Mouse (Mus musculus) midbrain, embryonic 11.5 days (tissue): ENCODE measurements at regions not wholly inside any gene's neighbourhood (a gene's known extent, or its start where the extent isn't known, plus 50 kb on each side); places are given as distances from the start of the nearest gene placed in this dataset.

Experiments
- ATAC-seq: fragments of 200-750 bp; cut with Nextera tagmentation; 2 replicates; pipeline ENCODE4 v1.8.0; 2017; ENCODE audit warnings: moderate TSS enrichment, moderate library complexity; ENCODE audit not compliant: low FRiP score
- DNase-seq: peaks from one replicate; pipeline ENCODE4 v3.0.0; 2015; ENCODE audit warnings: low spot score; ENCODE audit errors: missing footprints
- H3K27ac ChIP-seq: fragments of 300-500 bp; sonication (generic); 2 replicates; pipeline ENCODE4 v1.5.1; 2014; ENCODE audit warnings: low read depth, low read length
- H3K27me3 ChIP-seq: fragments of 300-500 bp; sonication (generic); 2 replicates; pipeline ENCODE4 v1.6.1; 2014; ENCODE audit warnings: mild to moderate bottlenecking, low read length, moderate library complexity, mixed read lengths; ENCODE audit not compliant: control insufficient read depth, insufficient read depth
- H3K36me3 ChIP-seq: fragments of 300-500 bp; sonication (generic); 2 replicates; pipeline ENCODE4 v1.6.1; 2014; ENCODE audit warnings: mild to moderate bottlenecking, low read length, moderate library complexity, mixed read lengths; ENCODE audit not compliant: control insufficient read depth, insufficient read depth
- H3K4me1 ChIP-seq: fragments of 300-500 bp; sonication (generic); 2 replicates; pipeline ENCODE4 v1.6.1; 2014; ENCODE audit warnings: low read length; ENCODE audit not compliant: control insufficient read depth, insufficient read depth
- H3K4me2 ChIP-seq: fragments of 300-500 bp; sonication (generic); 2 replicates; pipeline ENCODE4 v1.6.1; 2014; ENCODE audit warnings: mild to moderate bottlenecking, moderate library complexity
- H3K4me3 ChIP-seq: fragments of 300-500 bp; sonication (generic); 2 replicates; pipeline ENCODE4 v1.5.1; 2014; ENCODE audit warnings: low read depth, low read length
- H3K9ac ChIP-seq: fragments of 300-500 bp; sonication (generic); 2 replicates; pipeline ENCODE4 v1.6.1; 2014; ENCODE audit warnings: low read length
- H3K9me3 ChIP-seq: fragments of 300-500 bp; sonication (generic); 2 replicates; pipeline ENCODE4 v1.6.1; 2016; ENCODE audit warnings: low read length; ENCODE audit not compliant: control insufficient read depth
- WGBS: fragments of 180-500 bp; shearing (Covaris S2); extraction: QIAGEN DNeasy Blood & Tissue Kit; methylation state at CpG from one replicate; pipeline ENCODE4 v1.1.7; 2014; 5-methylcytosine and 5-hydroxymethylcytosine counted together

- no peak overlapping the region for H3K4me2 ChIP-seq
- DNase-seq (no peak), ATAC-seq (no peak)
- 59% methylated on average over 4 of the region's 4 CpGs for WGBS
- no peaks in the 10 kb centered on the region for H3K27me3 ChIP-seq
- no peak overlapping the region for H3K9ac ChIP-seq
- no peaks in the 10 kb centered on the region for H3K36me3 ChIP-seq
- H3K27ac ChIP-seq = no peak overlapping the region
- 0 out of 2 replicates have a peak, but pooled peaks cover 2% of the 10 kb centered on the region for H3K4me1 ChIP-seq
- no peak overlapping the region for H3K4me3 ChIP-seq
- no peaks in the 10 kb centered on the region for H3K9me3 ChIP-seq
Measured at GRCm38 (mm10) chr3:105214867-105215266, 148.2 kb downstream of the 4930564D02Rik start.

GRCm38 (mm10) chr3:105215729-105216128 is 149.1 kb downstream of the 4930564D02Rik start:
- Histone ChIP-seq H3K4me1 (0 out of 2 replicates have a peak, but pooled peaks cover 2% of the 10 kb centered on the region), H3K36me3 (no peaks in the 10 kb centered on the region), H3K27ac (no peak overlapping the region), H3K9me3 (no peaks in the 10 kb centered on the region), H3K9ac (no peak overlapping the region), H3K4me2 (no peak overlapping the region), H3K27me3 (no peaks in the 10 kb centered on the region), H3K4me3 (no peak overlapping the region)
- no peak for DNase-seq
- WGBS = 31% methylated on average over 7 of the region's 7 CpGs
- 0 out of 2 replicates have a peak, but pooled peaks have one; percentile 40 for ATAC-seq

- 0 out of 2 replicates have a peak, but pooled peaks cover 2% of the 10 kb centered on the region for H3K4me1 ChIP-seq
- no peak overlapping the region for H3K4me2 ChIP-seq
- H3K27ac ChIP-seq = no peak overlapping the region
- ATAC-seq (no peak), DNase-seq (no peak)
- 65% methylated on average over 3 of the region's 3 CpGs for WGBS
- no peak overlapping the region for H3K4me3 ChIP-seq
- no peaks in the 10 kb centered on the region for H3K9me3 ChIP-seq
- no peaks in the 10 kb centered on the region for H3K36me3 ChIP-seq
- H3K27me3 ChIP-seq = no peaks in the 10 kb centered on the region
- no peak overlapping the region for H3K9ac ChIP-seq
Measured at GRCm38 (mm10) chr3:105219630-105220029, 153.0 kb downstream of the 4930564D02Rik start.

- H3K9me3 ChIP-seq = no peaks in the 10 kb centered on the region
- H3K36me3 ChIP-seq = no peaks in the 10 kb centered on the region
- no peak overlapping the region for H3K4me3 ChIP-seq
- no peak overlapping the region for H3K27ac ChIP-seq
- no peak overlapping the region for H3K4me2 ChIP-seq
- ATAC-seq (no peak), DNase-seq (no peak)
- WGBS = 60% methylated on average over 1 of the region's 1 CpGs
- 0 out of 2 replicates have a peak, but pooled peaks cover 2% of the 10 kb centered on the region for H3K4me1 ChIP-seq
- no peaks in the 10 kb centered on the region for H3K27me3 ChIP-seq
- no peak overlapping the region for H3K9ac ChIP-seq
Measured at GRCm38 (mm10) chr3:105220641-105221040, 154.0 kb downstream of the 4930564D02Rik start.

- DNase-seq (no peak), ATAC-seq (no peak)
- WGBS = 69% methylated on average over 3 of the region's 3 CpGs
- Histone ChIP-seq H3K4me3 (no peak overlapping the region), H3K27me3 (no peaks in the 10 kb centered on the region), H3K4me1 (no peaks in the 10 kb centered on the region), H3K4me2 (no peak overlapping the region), H3K9me3 (no peaks in the 10 kb centered on the region), H3K9ac (no peak overlapping the region), H3K36me3 (no peaks in the 10 kb centered on the region), H3K27ac (no peak overlapping the region)
Measured at GRCm38 (mm10) chr3:105222925-105223324, 156.3 kb downstream of the 4930564D02Rik start.

GRCm38 (mm10) chr3:105223671-105224070 is 157.0 kb downstream of the 4930564D02Rik start:
- H3K27ac ChIP-seq = no peak overlapping the region
- H3K9me3 ChIP-seq = no peaks in the 10 kb centered on the region
- H3K4me3 ChIP-seq = no peak overlapping the region
- no peaks in the 10 kb centered on the region for H3K27me3 ChIP-seq
- no peaks in the 10 kb centered on the region for H3K36me3 ChIP-seq
- ATAC-seq (no peak), DNase-seq (no peak)
- H3K4me1 ChIP-seq = no peaks in the 10 kb centered on the region
- WGBS = 66% methylated on average over 4 of the region's 4 CpGs
- no peak overlapping the region for H3K9ac ChIP-seq
- no peak overlapping the region for H3K4me2 ChIP-seq

- Histone ChIP-seq H3K4me1 (no peaks in the 10 kb centered on the region), H3K36me3 (no peaks in the 10 kb centered on the region), H3K27ac (no peak overlapping the region), H3K27me3 (no peaks in the 10 kb centered on the region), H3K9me3 (no peaks in the 10 kb centered on the region), H3K4me3 (no peak overlapping the region), H3K4me2 (no peak overlapping the region), H3K9ac (no peak overlapping the region)
- no peak for ATAC-seq
- 81% methylated on average over 1 of the region's 1 CpGs for WGBS
- DNase-seq = no peak
Measured at GRCm38 (mm10) chr3:105227551-105227950, 160.9 kb downstream of the 4930564D02Rik start.

GRCm38 (mm10) chr3:105228401-105228800 is 161.8 kb downstream of the 4930564D02Rik start:
- Histone ChIP-seq H3K4me1 (no peaks in the 10 kb centered on the region), H3K4me3 (no peak overlapping the region), H3K9me3 (no peaks in the 10 kb centered on the region), H3K9ac (no peak overlapping the region), H3K4me2 (no peak overlapping the region), H3K27ac (no peak overlapping the region), H3K36me3 (no peaks in the 10 kb centered on the region), H3K27me3 (no peaks in the 10 kb centered on the region)
- no peak for DNase-seq
- no peak for ATAC-seq
- 89% methylated on average over 3 of the region's 3 CpGs for WGBS

- whole genome bisulfite sequencing = 85% methylated on average over 3 of the region's 3 CpGs
- Histone ChIP-seq H3K36me3 (no peaks in the 10 kb centered on the region), H3K27ac (no peak overlapping the region), H3K27me3 (no peaks in the 10 kb centered on the region), H3K9ac (no peak overlapping the region), H3K4me1 (no peaks in the 10 kb centered on the region), H3K9me3 (no peaks in the 10 kb centered on the region), H3K4me3 (no peak overlapping the region), H3K4me2 (no peak overlapping the region)
- ATAC-seq (no peak), DNase-seq (no peak)
Measured at GRCm38 (mm10) chr3:105241048-105241447, 174.4 kb downstream of the 4930564D02Rik start.

- no peak overlapping the region for H3K9ac ChIP-seq
- no peak overlapping the region for H3K4me3 ChIP-seq
- WGBS = 93% methylated on average over 2 of the region's 2 CpGs
- no peak overlapping the region for H3K27ac ChIP-seq
- no peaks in the 10 kb centered on the region for H3K36me3 ChIP-seq
- no peaks in the 10 kb centered on the region for H3K4me1 ChIP-seq
- no peaks in the 10 kb centered on the region for H3K9me3 ChIP-seq
- H3K4me2 ChIP-seq = no peak overlapping the region
- DNase-seq = no peak
- no peak for ATAC-seq
- H3K27me3 ChIP-seq = no peaks in the 10 kb centered on the region
Measured at GRCm38 (mm10) chr3:105257096-105257495, 190.5 kb downstream of the 4930564D02Rik start.
